Mouse (Mus musculus) neural tube, embryonic 14.5 days (tissue): Measurements from ENCODE around the gene Adora2a. TPM values are rescaled to one million over a fixed set of nuclear protein-coding genes. Genes with fewer than 3 reads are reported as not detected.

ENCODE experiments used
- ATAC-seq: fragments of 200-750 bp; cut with Nextera tagmentation; 2 replicates; pipeline ENCODE4 v1.8.0; 2017; ENCODE audit warnings: low read depth, mild to moderate bottlenecking, moderate TSS enrichment, moderate library complexity
- H3K27ac ChIP-seq: fragments of 300-500 bp; sonication (generic); 2 replicates; pipeline ENCODE4 v1.5.1; 2014; ENCODE audit warnings: low read depth, mild to moderate bottlenecking, control low read depth, low read length, moderate library complexity, mixed read lengths
- H3K27me3 ChIP-seq: fragments of 300-500 bp; sonication (generic); 2 replicates; pipeline ENCODE4 v1.6.1; 2014; ENCODE audit warnings: low read length; ENCODE audit not compliant: control insufficient read depth, insufficient read depth
- H3K36me3 ChIP-seq: fragments of 300-500 bp; sonication (generic); 2 replicates; pipeline ENCODE4 v1.6.1; 2014; ENCODE audit warnings: low read length, mixed read lengths; ENCODE audit not compliant: control insufficient read depth, insufficient read depth
- H3K4me1 ChIP-seq: fragments of 300-500 bp; sonication (generic); 2 replicates; pipeline ENCODE4 v1.6.1; 2014; ENCODE audit warnings: low read length; ENCODE audit not compliant: control insufficient read depth, insufficient read depth
- H3K4me2 ChIP-seq: fragments of 300-500 bp; sonication (generic); 2 replicates; pipeline ENCODE4 v1.6.1; 2014; ENCODE audit warnings: mild to moderate bottlenecking, low read depth, low read length, control low read depth
- H3K4me3 ChIP-seq: fragments of 300-500 bp; sonication (generic); 2 replicates; pipeline ENCODE4 v1.5.1; 2014; ENCODE audit warnings: low read depth, low read length, control low read depth, mixed read lengths
- H3K9ac ChIP-seq: fragments of 300-500 bp; sonication (generic); replicated peaks from 2 replicates; pipeline ENCODE4 v1.6.1; 2014; ENCODE audit warnings: low read depth, mild to moderate bottlenecking, control low read depth, low read length, mixed read lengths
- H3K9me3 ChIP-seq: fragments of 300-500 bp; sonication (generic); 2 replicates; pipeline ENCODE4 v1.6.1; 2016; ENCODE audit warnings: low read length; ENCODE audit not compliant: control insufficient read depth
- WGBS: fragments of 180-500 bp; shearing (Covaris S2); extraction: QIAGEN DNeasy Blood & Tissue Kit; methylation state at CpG from one replicate; pipeline ENCODE4 v1.1.7; 2014; 5-methylcytosine and 5-hydroxymethylcytosine counted together
- polyA plus RNA-seq: library from polyadenylated mRNA; unstranded; fragments of >200 nt; fragmentation: Nextera tagmentation; extraction: Ambion mirVana; gene quantifications from 2 replicates; pipeline ENCODE4 v1.2.1, GENCODE M21; 2014

Gene Adora2a
- polyA plus RNA-seq, 1 experiment from 2014 or later = 3.4 TPM

DNA sequence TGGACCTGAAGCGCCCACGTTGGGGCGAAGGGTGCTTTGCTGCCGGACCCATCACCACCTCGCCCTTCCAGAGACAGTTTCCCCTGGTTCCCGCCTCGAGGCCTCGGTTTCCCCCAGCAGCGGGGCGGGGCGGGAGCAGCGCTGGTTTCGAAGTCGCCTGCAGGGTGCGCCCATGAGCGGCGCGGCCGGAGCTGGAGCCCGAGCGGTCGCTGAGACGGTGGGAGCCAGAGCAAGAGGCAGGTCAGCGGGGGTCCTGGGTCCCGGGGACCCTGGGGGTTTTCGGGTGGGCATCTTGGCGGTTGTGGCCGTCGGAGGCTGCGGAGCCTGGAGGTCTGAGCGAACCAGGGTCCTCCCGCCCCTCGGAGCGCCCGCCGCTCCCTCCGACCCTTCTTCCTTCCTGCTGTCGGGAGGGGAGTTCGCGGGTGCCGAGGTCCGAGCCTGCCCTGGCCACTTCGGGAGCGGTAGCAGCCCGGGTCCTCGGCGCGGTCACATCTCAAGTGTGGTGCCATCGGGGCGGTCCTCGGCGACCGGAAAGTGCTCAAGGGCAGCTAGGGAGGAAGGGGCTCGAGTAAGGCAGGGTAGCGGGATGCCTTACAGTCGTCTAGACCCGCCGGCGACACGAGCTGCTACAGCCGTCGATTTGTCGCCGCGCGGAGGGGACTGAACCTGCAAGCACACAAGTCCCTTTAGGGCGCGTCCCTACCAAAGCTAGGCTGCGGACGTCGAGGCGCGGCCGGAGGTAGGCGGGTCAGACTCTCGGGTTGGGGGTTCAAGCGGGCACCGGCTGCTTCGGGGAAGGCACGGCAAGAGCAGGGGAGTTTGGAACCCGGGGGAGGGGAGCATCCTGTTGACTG, 458 bp downstream of the Adora2a start:
- Histone ChIP-seq H3K9ac (peak overlapping the region; percentile 21; the same call in 1 of the 2 replicates), H3K36me3 (peaks cover 3% of the 10 kb centered on the region; the same call in 1 of the 2 replicates), H3K4me2 (peak overlapping the region; percentile 45), H3K9me3 (no peaks in the 10 kb centered on the region), H3K27me3 (peaks cover 13% of the 10 kb centered on the region; the same call in 1 of the 2 replicates), H3K4me3 (peak overlapping the region; percentile 27), H3K4me1 (no peaks in the 10 kb centered on the region), H3K27ac (peak overlapping the region; percentile 6; the same call in 1 of the 2 replicates)
- whole genome bisulfite sequencing = 1% methylated on average over 77 of the region's 81 CpGs
- ATAC-seq = peak; percentile 68

DNA sequence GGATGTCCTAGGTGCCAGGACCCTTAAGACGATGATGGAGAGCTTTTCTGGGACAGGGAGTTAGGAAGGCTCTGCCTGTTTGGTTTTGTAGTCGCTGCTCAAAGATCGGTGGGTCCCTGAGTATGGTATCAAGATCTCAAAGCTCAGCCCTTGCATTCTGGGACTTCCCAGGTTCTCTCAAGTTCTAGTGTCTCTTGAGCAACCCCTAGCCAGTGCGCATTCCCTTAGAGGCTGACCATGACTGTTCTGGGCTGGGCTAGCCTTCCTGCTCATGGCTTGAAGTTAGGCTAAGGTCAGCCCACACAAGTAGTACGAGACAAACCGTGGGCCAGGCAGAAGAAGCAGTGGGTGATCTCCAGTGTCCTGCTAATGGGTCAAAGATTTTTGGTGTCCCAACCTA, 1.5 kb downstream of the Adora2a start:
- 81% methylated on average over 6 of the region's 6 CpGs for WGBS
- Histone ChIP-seq H3K27ac (no peak overlapping the region), H3K4me2 (0 out of 2 replicates have a peak overlapping the region, but pooled peaks have one; percentile 2), H3K9me3 (no peaks in the 10 kb centered on the region), H3K27me3 (peaks cover 13% of the 10 kb centered on the region; the same call in 1 of the 2 replicates), H3K36me3 (no peaks in the 10 kb centered on the region), H3K4me3 (peak overlapping the region; percentile 27; the same call in 1 of the 2 replicates), H3K4me1 (no peaks in the 10 kb centered on the region), H3K9ac (no peak overlapping the region)
- no peak for ATAC-seq

DNA sequence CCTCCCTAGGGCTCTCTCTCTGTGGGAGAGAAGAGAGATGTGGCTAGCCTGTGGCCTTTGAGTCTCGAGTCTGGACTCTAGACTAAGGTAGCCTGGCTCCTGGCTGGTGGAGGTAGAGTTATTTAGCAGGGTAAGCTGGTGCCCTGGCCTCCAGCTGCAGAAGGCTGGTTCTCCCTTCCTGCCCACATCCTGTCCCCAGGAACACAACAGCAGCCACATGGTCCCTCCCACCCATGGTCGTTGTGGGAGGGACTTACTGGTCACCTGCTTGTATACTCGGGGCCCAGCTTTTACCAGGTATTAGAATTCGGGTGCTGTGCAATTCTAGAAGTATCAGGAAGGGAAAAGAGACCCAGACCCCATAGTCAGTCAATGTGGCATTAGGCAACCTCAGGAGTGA, 3.6 kb downstream of the Adora2a start:
- no peak overlapping the region for H3K9ac ChIP-seq
- no peak overlapping the region for H3K4me2 ChIP-seq
- no peak overlapping the region for H3K27ac ChIP-seq
- peaks cover 13% of the 10 kb centered on the region; the same call in 1 of the 2 replicates for H3K27me3 ChIP-seq
- no peak for ATAC-seq
- no peak overlapping the region for H3K4me3 ChIP-seq
- no peaks in the 10 kb centered on the region for H3K9me3 ChIP-seq
- WGBS = 60% methylated on average over 4 of the region's 4 CpGs
- no peaks in the 10 kb centered on the region for H3K4me1 ChIP-seq
- no peaks in the 10 kb centered on the region for H3K36me3 ChIP-seq

DNA sequence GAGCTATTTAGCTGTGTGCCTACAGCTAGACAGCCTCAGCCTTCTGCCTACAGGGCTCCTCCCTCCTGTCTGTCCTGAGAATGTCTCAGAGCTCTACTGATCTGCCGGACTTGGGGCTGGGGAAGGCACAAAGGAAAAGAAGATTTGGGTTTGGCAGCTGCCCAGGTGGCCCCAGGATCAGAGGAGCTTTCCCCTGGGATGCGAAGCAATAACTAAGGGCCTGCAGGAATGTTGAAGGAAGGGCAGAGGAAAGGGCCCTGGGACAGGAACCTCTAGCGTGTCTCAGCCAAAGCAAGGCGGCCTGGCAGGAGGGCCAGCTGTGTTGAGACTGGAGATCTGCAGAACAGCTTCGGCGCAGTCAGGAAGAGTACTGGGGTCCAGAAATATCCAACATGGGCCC, 6.3 kb downstream of the Adora2a start:
- Histone ChIP-seq H3K4me2 (no peak overlapping the region), H3K4me1 (no peaks in the 10 kb centered on the region)

DNA sequence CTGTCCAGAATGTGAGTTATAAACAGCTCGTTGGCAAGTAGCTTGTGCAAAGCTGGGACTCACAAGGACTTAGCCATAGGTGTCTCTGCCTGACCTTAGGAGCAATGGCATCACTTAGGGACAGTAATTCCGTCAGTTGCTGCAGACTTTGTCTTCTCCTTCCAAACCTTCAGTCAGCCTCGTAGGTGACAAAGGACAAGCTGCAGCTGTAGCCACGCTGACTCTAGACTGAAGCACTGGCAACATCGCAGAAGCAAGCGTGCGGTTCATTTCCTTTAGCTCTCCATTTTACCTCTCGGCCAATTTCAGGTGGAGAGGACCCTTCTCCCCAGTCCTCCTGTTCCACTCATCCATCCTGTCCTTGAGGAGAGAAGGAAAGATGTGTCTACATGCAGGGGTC, 7.3 kb downstream of the Adora2a start:
- H3K27me3 ChIP-seq = no peaks in the 10 kb centered on the region
- no peaks in the 10 kb centered on the region for H3K36me3 ChIP-seq
- H3K4me2 ChIP-seq = no peak overlapping the region
- no peak for ATAC-seq
- no peak overlapping the region for H3K4me3 ChIP-seq
- no peaks in the 10 kb centered on the region for H3K4me1 ChIP-seq
- H3K9ac ChIP-seq = no peak overlapping the region
- no peak overlapping the region for H3K27ac ChIP-seq
- 89% methylated on average over 8 of the region's 8 CpGs for WGBS
- no peaks in the 10 kb centered on the region for H3K9me3 ChIP-seq

More for the DNA sequence above, 6.3 kb downstream of the Adora2a start:
- WGBS = 60% methylated on average over 6 of the region's 6 CpGs
- Histone ChIP-seq H3K27me3 (peaks cover 4% of the 10 kb centered on the region; the same call in 1 of the 2 replicates), H3K9me3 (no peaks in the 10 kb centered on the region), H3K27ac (no peak overlapping the region), H3K4me3 (no peak overlapping the region), H3K36me3 (no peaks in the 10 kb centered on the region), H3K9ac (no peak overlapping the region)
- no peak for ATAC-seq

DNA sequence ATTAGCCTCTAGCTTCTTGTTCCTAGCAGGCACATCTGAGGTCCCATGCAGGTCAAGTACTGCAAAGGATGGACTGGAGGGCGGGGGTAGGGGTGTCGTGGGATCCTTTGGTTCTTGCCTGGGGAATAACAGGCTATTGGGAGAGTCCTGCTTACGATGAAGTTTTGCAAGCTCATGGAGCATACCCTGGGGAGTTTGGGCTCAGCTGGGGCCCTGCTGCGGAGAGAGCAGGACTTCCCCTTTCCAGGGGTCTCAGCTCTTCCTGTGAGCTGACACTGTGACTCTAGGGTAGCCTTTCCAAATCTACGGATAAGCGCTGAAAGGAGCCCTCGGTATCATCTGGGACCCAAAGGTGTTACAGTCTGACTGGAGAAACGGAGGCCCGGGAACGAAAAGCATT, 7.7 kb downstream of the Adora2a start:
- H3K4me2 ChIP-seq = no peak overlapping the region
- H3K27ac ChIP-seq = no peak overlapping the region
- ATAC-seq = no peak
- H3K4me3 ChIP-seq = no peak overlapping the region
- H3K9me3 ChIP-seq = no peaks in the 10 kb centered on the region
- WGBS = 74% methylated on average over 10 of the region's 10 CpGs
- no peaks in the 10 kb centered on the region for H3K4me1 ChIP-seq
- no peaks in the 10 kb centered on the region for H3K36me3 ChIP-seq
- no peak overlapping the region for H3K9ac ChIP-seq
- H3K27me3 ChIP-seq = no peaks in the 10 kb centered on the region

DNA sequence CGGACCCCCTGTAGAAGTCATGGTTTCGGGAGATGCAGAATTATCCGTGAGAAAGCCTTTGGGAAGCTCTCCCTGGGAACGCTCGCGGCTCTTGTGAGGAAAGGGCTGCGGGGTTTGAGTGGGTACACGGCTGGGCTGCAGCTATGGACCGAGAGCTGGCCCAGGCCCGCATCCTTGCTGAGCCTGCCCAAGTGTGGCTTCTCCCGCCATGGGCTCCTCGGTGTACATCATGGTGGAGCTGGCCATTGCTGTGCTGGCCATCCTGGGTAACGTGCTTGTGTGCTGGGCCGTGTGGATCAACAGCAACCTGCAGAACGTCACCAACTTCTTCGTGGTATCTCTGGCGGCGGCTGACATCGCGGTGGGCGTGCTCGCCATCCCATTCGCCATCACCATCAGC, 9.1 kb downstream of the Adora2a start:
- Histone ChIP-seq H3K9ac (no peak overlapping the region), H3K36me3 (no peaks in the 10 kb centered on the region), H3K27ac (no peak overlapping the region), H3K9me3 (no peaks in the 10 kb centered on the region), H3K4me3 (no peak overlapping the region), H3K4me1 (no peaks in the 10 kb centered on the region), H3K27me3 (no peaks in the 10 kb centered on the region), H3K4me2 (no peak overlapping the region)
- 95% methylated on average over 23 of the region's 23 CpGs for WGBS
- no peak for ATAC-seq

DNA sequence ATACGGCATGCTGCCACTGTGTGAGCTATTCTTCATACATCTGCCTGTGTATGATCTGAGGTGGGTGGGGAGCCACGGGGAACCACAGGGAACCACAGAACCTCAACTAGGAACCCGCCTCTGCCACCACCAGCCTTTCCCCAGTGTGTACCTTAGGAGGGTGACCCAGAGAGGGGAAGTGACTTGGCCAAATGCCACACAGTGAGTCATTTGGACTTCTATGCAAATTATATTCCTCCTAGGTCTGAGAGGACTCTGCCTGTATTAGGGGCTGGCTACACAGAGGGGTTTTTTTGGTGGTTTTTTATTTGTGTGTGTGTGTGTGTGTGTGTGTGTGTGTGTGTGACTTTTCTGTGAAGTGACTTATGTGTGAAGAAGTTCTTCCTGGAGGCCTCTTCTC, 9.9 kb downstream of the Adora2a start:
- no peak overlapping the region for H3K4me3 ChIP-seq
- H3K27me3 ChIP-seq = no peaks in the 10 kb centered on the region
- H3K36me3 ChIP-seq = no peaks in the 10 kb centered on the region
- no peak overlapping the region for H3K4me2 ChIP-seq
- H3K4me1 ChIP-seq = no peaks in the 10 kb centered on the region
- no peak overlapping the region for H3K9ac ChIP-seq
- WGBS = 94% methylated on average over 3 of the region's 3 CpGs
- no peaks in the 10 kb centered on the region for H3K9me3 ChIP-seq
- no peak overlapping the region for H3K27ac ChIP-seq
- ATAC-seq = no peak

DNA sequence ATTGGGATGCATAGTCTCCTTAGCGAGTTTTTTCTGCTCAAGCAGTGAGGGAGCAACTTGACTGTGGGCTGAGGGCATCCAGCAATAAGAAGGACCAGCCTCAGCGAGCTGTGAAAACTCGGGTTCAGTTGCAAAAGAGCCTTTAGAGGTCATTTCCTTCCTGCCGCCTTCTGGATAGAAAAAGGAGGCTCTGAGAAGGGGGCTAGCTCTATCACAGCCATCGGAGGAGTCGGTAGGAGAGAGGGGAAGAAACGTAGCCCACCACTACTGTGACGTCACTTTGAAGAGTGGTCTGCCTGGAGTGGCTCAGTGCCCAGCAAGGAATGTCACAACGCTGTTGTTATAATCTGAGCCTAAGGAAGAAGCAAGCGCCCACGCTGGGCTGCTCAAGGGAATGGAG, 10.4 kb downstream of the Adora2a start:
- Histone ChIP-seq H3K4me1 (no peaks in the 10 kb centered on the region), H3K9me3 (no peaks in the 10 kb centered on the region), H3K36me3 (no peaks in the 10 kb centered on the region), H3K9ac (no peak overlapping the region), H3K4me3 (no peak overlapping the region), H3K27ac (no peak overlapping the region), H3K4me2 (no peak overlapping the region), H3K27me3 (no peaks in the 10 kb centered on the region)
- WGBS = 79% methylated on average over 11 of the region's 11 CpGs
- ATAC-seq = no peak
